Mouse (Mus musculus) olfactory bulb, adult 2 months (tissue): ENCODE measurements around the gene Itpa.

Experiments
- CTCF ChIP-seq: fragments of 200-500 bp; IDR thresholded peaks from 2 replicates; pipeline ENCODE4 v1.5.1; 2012; ENCODE audit warnings: low read depth, mild to moderate bottlenecking, low read length, moderate library complexity; ENCODE audit not compliant: insufficient read depth
- POLR2A ChIP-seq: fragments of 200-500 bp; IDR thresholded peaks from 2 replicates; pipeline ENCODE4 v1.6.1; 2012; ENCODE audit warnings: mild to moderate bottlenecking, low read depth, low read length, moderate library complexity; ENCODE audit not compliant: insufficient read depth

- TF ChIP-seq CTCF (no peak), POLR2A (no peak)
Observed at GRCm38 (mm10) chr2:130635847-130636246, 31.6 kb upstream of the Itpa start.
